Mouse (Mus musculus) 416B (cell line): Measurements from ENCODE around the gene Mul1.
A peak's percentile ranks its signal among the peaks of the same experiment; 100 is the strongest.

Experiments used
- DNase-seq: peaks from one replicate; pipeline ENCODE4 v3.0.0; 2011; ENCODE audit warnings: low read depth

Mul1 gene

GRCm38 (mm10) chr4:138440062-138440461, 5.6 kb downstream of the Mul1 start:
- DNase-seq = no peak

- no peak for DNase-seq
Observed at GRCm38 (mm10) chr4:138444941-138445340, 10.5 kb downstream of the Mul1 start.

GRCm38 (mm10) chr4:138446981-138447380, 12.5 kb downstream of the Mul1 start:
- no peak for DNase-seq

- DNase-seq = peak; percentile 79
Observed at GRCm38 (mm10) chr4:138447387-138447786, 12.9 kb downstream of the Mul1 start.

GRCm38 (mm10) chr4:138447827-138448602, 13.5 kb downstream of the Mul1 start:
- no peak for DNase-seq

GRCm38 (mm10) chr4:138448872-138449615, 14.6 kb downstream of the Mul1 start:
- no peak for DNase-seq

GRCm38 (mm10) chr4:138449636-138450314, 15.3 kb downstream of the Mul1 start:
- DNase-seq = no peak

GRCm38 (mm10) chr4:138452306-138453096, 18.0 kb downstream of the Mul1 start:
- DNase-seq = no peak

GRCm38 (mm10) chr4:138453097-138453752, 18.8 kb downstream of the Mul1 start:
- DNase-seq = no peak

- peak; percentile 32 for DNase-seq
Observed at GRCm38 (mm10) chr4:138453753-138454570, 19.5 kb downstream of the Mul1 start, which contains the start of gene Camk2n1. Gene Camk2n1 (plus strand): TSS chr4:138454314.

GRCm38 (mm10) chr4:138454571-138455140, 20.2 kb downstream of the Mul1 start:
- no peak for DNase-seq

GRCm38 (mm10) chr4:138455141-138455955, 20.9 kb downstream of the Mul1 start:
- no peak for DNase-seq

GRCm38 (mm10) chr4:138455956-138456341, 21.5 kb downstream of the Mul1 start:
- no peak for DNase-seq

GRCm38 (mm10) chr4:138456536-138456935, 22.1 kb downstream of the Mul1 start:
- no peak for DNase-seq

- DNase-seq = no peak
Observed at GRCm38 (mm10) chr4:138457091-138457490, 22.6 kb downstream of the Mul1 start.

- DNase-seq = no peak
Observed at GRCm38 (mm10) chr4:138458171-138458570, 23.7 kb downstream of the Mul1 start.

GRCm38 (mm10) chr4:138458735-138459440, 24.4 kb downstream of the Mul1 start:
- no peak for DNase-seq

- no peak for DNase-seq
Observed at GRCm38 (mm10) chr4:138459775-138460174, 25.3 kb downstream of the Mul1 start.

GRCm38 (mm10) chr4:138460910-138461309, 26.4 kb downstream of the Mul1 start:
- DNase-seq = peak; percentile 40
